In the genomic region with DNA sequence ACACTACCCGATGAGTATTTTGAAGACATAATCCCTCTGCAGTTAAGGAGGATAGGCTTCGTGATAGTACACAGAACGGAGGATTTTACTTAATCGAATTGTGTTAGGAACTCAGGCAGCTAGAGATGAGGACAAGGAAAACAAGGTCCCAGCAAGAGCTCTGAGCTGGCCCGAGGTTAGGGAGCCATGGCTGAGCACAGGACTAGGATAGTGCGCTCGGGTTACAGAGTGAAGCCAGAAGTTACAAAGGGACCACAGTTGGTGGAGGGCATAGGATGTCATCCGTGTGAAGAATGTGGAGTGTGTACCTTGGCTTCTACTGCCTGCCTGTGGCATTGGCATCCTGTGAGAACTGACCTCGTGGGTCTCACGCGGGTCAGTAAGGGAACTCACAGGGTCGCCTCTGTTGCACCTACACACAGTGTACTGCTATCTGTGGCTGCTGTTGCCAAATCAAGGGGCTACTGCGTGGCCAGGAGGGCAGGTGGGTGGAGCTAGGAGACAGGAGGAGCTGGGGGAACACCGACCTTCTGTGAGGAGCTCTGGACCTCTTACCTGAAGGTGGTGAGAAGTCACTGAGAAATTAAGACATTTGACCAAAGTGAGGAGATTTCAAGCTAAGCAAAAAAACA, we compare ENCODE assay signal across 8 mouse cellular contexts. TPM values are rescaled to one million over a fixed set of nuclear protein-coding genes. Genes with fewer than 3 reads are reported as not detected.
DNase-seq lines count a peak whose midpoint lies in the region; TF ChIP-seq lines count a peak whose summit lies in the region.

No protein-coding gene starts in this region.

- H3K36me3 ChIP-seq in MEL (ENCODE audit: control insufficient read depth in 1 of 2, insufficient read depth in 2 of 2, low read length in 2 of 2) = no peaks in the 10 kb centered on the region
- H3K36me3 ChIP-seq in hindbrain, embryonic 10.5 days = no peaks in the 10 kb centered on the region
- no peaks in the 10 kb centered on the region for H3K36me3 ChIP-seq in megakaryocyte, embryonic 14.5 days (replicated peaks; ENCODE audit: low read length)

- DNase-seq in gastrocnemius, adult 2 months = peak; percentile 23
- DNase-seq in gastrocnemius, postnatal 14 days = no peak
- DNase-seq in MEL (ENCODE audit: low read depth, low spot score) = no peak
- peak; percentile 46 for DNase-seq in hindbrain, embryonic 10.5 days (ENCODE audit: low spot score)
- no peak for DNase-seq in left cerebral cortex, postnatal 36 days (ENCODE audit: low spot score in 2 of 2)
- DNase-seq in adrenal gland, postnatal 25 days = no peak
- DNase-seq in cerebellum, postnatal 25 days = no peak

- H3K4me1 ChIP-seq in MEL (ENCODE audit: control insufficient read depth in 1 of 2, insufficient read depth in 2 of 2, low read length in 2 of 2) = peaks cover 0 to 6% of the 10 kb centered on the region in 2 experiments; a peak in 2 of 4 replicates
- peaks cover 12% of the 10 kb centered on the region for H3K4me1 ChIP-seq in hindbrain, embryonic 10.5 days (replicated peaks)
- H3K4me1 ChIP-seq in megakaryocyte, embryonic 14.5 days = peaks cover 23% of the 10 kb centered on the region

- intact Hi-C loops in gastrocnemius, adult 2 months (cut with DNase I) = no loop called here
- intact Hi-C loops in gastrocnemius, postnatal 14 days (cut with DNase I; ENCODE audit: low total_unique reads) = no loop called here
- intact Hi-C loops in left cerebral cortex, postnatal 36 days (cut with DNase I) = no loop called here

- no peak for TF ChIP-seq POLR2A in MEL (IDR thresholded peaks at IDR 0.05; ENCODE audit: control insufficient read depth in 1 of 2, insufficient read depth in 1 of 2, low read depth in 1 of 2, low read length in 2 of 2, poor library complexity in 1 of 2)

- TF ChIP-seq EP300 in MEL (IDR thresholded peaks at IDR 0.05; ENCODE audit: low read depth in 1 of 2, low read length in 2 of 2) = no peak

- no peak for TF ChIP-seq RAD21 in MEL (IDR thresholded peaks at IDR 0.05; ENCODE audit: low read depth, low read length)

- no peaks in the 10 kb centered on the region for H3K9me3 ChIP-seq in MEL (replicated peaks; ENCODE audit: insufficient read depth, low read length)
- H3K9me3 ChIP-seq in hindbrain, embryonic 10.5 days = no peaks in the 10 kb centered on the region
- H3K9me3 ChIP-seq in megakaryocyte, embryonic 14.5 days = no peaks in the 10 kb centered on the region

- TF ChIP-seq CTCF in gastrocnemius, adult 2 months (IDR thresholded peaks at IDR 0.05) = no peak
- TF ChIP-seq CTCF in MEL (IDR thresholded peaks at IDR 0.05 in 2 of 3, conservative IDR thresholded peaks at IDR 0.05 in 1 of 3; ENCODE audit: control insufficient read depth in 1 of 3, insufficient read depth in 1 of 3, low read depth in 2 of 3, low read length in 3 of 3, poor library complexity in 1 of 3, severe bottlenecking in 1 of 3) = no peak

- H3K27ac ChIP-seq in gastrocnemius, adult 2 months = peak overlapping the region; percentile 64
- H3K27ac ChIP-seq in MEL (ENCODE audit: control insufficient read depth, low read depth, low read length) = no peak overlapping the region
- H3K27ac ChIP-seq in hindbrain, embryonic 10.5 days = peak overlapping the region; percentile 90

- H3K4me3 ChIP-seq in gastrocnemius, adult 2 months = peak overlapping the region; percentile 64
- peak overlapping the region; percentile 28 to 43 for H3K4me3 ChIP-seq in MEL (ENCODE audit: control insufficient read depth in 1 of 2, insufficient read depth in 1 of 2, low read depth in 2 of 2, low read length in 2 of 2)
- H3K4me3 ChIP-seq in hindbrain, embryonic 10.5 days = peak overlapping the region; percentile 48
- H3K4me3 ChIP-seq in megakaryocyte, embryonic 14.5 days (replicated peaks) = peak overlapping the region; percentile 87

- WGBS in hindbrain, embryonic 10.5 days = 59% methylated on average over 14 of the region's 14 CpGs

- no peaks in the 10 kb centered on the region for H3K27me3 ChIP-seq in MEL (ENCODE audit: control insufficient read depth in 1 of 2, insufficient read depth in 2 of 2, low read length in 2 of 2)
- H3K27me3 ChIP-seq in hindbrain, embryonic 10.5 days (ENCODE audit: insufficient read depth, poor library complexity, severe bottlenecking) = peaks cover 24% of the 10 kb centered on the region; the same call in 1 of the 2 replicates
- H3K27me3 ChIP-seq in megakaryocyte, embryonic 14.5 days (replicated peaks) = peaks cover 47% of the 10 kb centered on the region

- H3K79me2 ChIP-seq in MEL (ENCODE audit: control insufficient read depth, insufficient read depth, low read length, poor library complexity) = no peaks in the 10 kb centered on the region

- peak overlapping the region; percentile 61 for H3K9ac ChIP-seq in MEL (ENCODE audit: control insufficient read depth, low read depth, low read length, poor library complexity, severe bottlenecking)

TF ChIP-seq in MEL, 35 proteins besides CTCF, POLR2A, EP300 and RAD21:
- TF ChIP-seq ETS1 (IDR thresholded peaks at IDR 0.05; ENCODE audit: low read depth, low read length) (no peak), SMC3 (IDR thresholded peaks at IDR 0.05; ENCODE audit: low read depth, low read length) (no peak), TBP (IDR thresholded peaks at IDR 0.05; ENCODE audit: low read depth, low read length) (no peak), NELFE (IDR thresholded peaks at IDR 0.05; ENCODE audit: low read depth, low read length) (no peak), TCF12 (IDR thresholded peaks at IDR 0.05; ENCODE audit: low read depth, low read length) (no peak), TAL1 (IDR thresholded peaks at IDR 0.05; ENCODE audit: low read length) (no peak), GABPA (IDR thresholded peaks at IDR 0.05; ENCODE audit: low read depth, low read length) (no peak), CHD1 (IDR thresholded peaks at IDR 0.05; ENCODE audit: low read depth, low read length) (no peak), UBTF (IDR thresholded peaks at IDR 0.05; ENCODE audit: borderline replicate concordance, insufficient read depth, low read depth, low read length) (no peak), MAFK (IDR thresholded peaks at IDR 0.05; ENCODE audit: borderline replicate concordance, low read depth, low read length) (no peak)

RNA-seq across cellular contexts. Expression of a gene that starts 29.0 kb away (rescaled TPM):
- total RNA-seq in gastrocnemius, adult 2 months (2021) = 1 to 10 TPM; 1.1 to 3.8 TPM
- 1 to 10 TPM; 2.0 to 2.1 TPM for total RNA-seq in gastrocnemius, postnatal 14 days (2021)
- total RNA-seq in MEL (2012; rRNA removed) = not detected in 2 replicates
- not detected for polyA plus RNA-seq in MEL (2012; ENCODE audit: insufficient read depth in 1 of 2, insufficient read length in 2 of 2, low read depth in 1 of 2, low replicate concordance in 2 of 2, missing spikeins in 1 of 2)
- polyA plus RNA-seq in hindbrain, embryonic 10.5 days (2016; fragmentation: Nextera tagmentation; extraction: Ambion mirVana) = 0.33 and 0.42 TPM in 2 replicates
- polyA plus RNA-seq in megakaryocyte, embryonic 14.5 days (2012; ENCODE audit: insufficient read depth, low replicate concordance) = 0.58 TPM in 1 of 2 replicates, not detected in the other
- under 1 TPM; 0.20 to 0.27 TPM for total RNA-seq in left cerebral cortex, postnatal 36 days (2021)
- 0.85 and 0.86 TPM in 2 replicates for total RNA-seq in adrenal gland, postnatal 25 days (2021)

Comparison
In these comparisons a context has a peak if more than half of its experiments do, and no peak if none do; other contexts are left out.
1. DNase-seq: peak in gastrocnemius, adult 2 months (single experiment) and hindbrain, embryonic 10.5 days (single experiment); none in gastrocnemius, postnatal 14 days (single experiment), MEL (single experiment), left cerebral cortex, postnatal 36 days (0 of 2), adrenal gland, postnatal 25 days (single experiment) and cerebellum, postnatal 25 days (0 of 2).
2. H3K4me3 ChIP-seq: peak in every context shown above with its lines; median percentile 87 in megakaryocyte, embryonic 14.5 days; 64 in gastrocnemius, adult 2 months; 48 in hindbrain, embryonic 10.5 days; 36 in MEL.